In the genomic region with DNA sequence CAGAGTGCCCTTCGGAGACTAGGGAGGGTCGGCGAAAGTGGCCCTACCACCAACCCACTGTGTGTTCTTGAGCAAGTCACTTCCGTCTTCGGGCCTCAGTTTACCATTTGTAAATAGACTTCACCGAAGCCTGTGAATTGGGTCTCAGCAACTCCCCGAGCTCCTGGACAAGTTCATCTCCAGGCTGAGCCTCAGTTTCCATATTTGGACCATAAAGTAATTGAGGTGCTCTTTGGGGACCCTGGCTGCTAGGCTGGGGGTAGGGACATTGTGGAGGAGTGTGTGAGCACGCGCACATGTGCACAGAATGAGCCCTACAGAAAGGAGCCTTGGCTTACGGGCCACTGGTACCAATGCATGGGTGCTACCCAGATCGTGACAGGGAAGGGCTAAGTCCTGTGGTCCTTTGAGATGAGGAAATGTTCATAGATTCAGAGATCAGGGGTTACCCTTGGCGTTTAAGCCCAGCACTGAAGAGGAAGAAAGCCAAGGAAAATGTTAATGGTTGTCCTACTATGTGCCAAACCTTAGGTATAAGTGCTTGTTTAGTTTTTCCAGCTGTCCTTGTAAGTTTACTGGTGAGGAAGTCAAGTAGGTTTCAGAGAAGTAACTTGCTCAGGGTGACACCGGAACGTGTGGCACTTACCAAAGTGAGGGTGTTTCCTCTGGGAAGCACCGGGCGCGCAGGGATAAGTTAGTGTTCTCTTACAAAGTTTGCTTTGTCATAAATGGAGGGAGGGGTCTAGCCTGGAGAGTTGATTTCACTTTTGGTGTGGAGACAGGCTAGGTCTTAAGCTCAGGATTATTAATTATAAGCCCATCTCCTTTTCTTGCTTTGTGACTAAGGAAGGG, we compare ENCODE assay signal across 7 mouse cellular contexts. TPM values are rescaled to one million over a fixed set of nuclear protein-coding genes. Genes with fewer than 3 reads are reported as not detected.
DNase-seq lines count a peak whose midpoint lies in the region; ATAC-seq and TF ChIP-seq lines count a peak whose summit lies in the region.

No protein-coding gene starts in this region.

- TF ChIP-seq POLR2A in CH12.LX (IDR thresholded peaks at IDR 0.05; ENCODE audit: low read depth, low read length), result no peak

- dilution Hi-C loops in CH12.LX (cut with MboI; ENCODE audit: extremely low pct_ligation_motif_present, extremely low pct_unique_long_range_greater_than_20kb, low sequenced_read_pairs), result no loop called here

- peak overlapping the region; percentile 56 for H3K9ac ChIP-seq in CH12.LX (ENCODE audit: insufficient read depth, low read depth)
- peak overlapping the region; percentile 82 for H3K9ac ChIP-seq in forebrain, embryonic 13.5 days

- TF ChIP-seq EP300 in CH12.LX (IDR thresholded peaks at IDR 0.05; ENCODE audit: low read length), result no peak

- 8% methylated on average over 17 of the region's 17 CpGs for WGBS in forebrain, embryonic 13.5 days
- 4% methylated on average over 17 of the region's 17 CpGs for WGBS in limb, embryonic 10.5 days
- 9% methylated on average over 17 of the region's 17 CpGs for WGBS in midbrain, embryonic 10.5 days

- TF ChIP-seq CTCF in CH12.LX (conservative IDR thresholded peaks at IDR 0.05 in 1 of 2, IDR thresholded peaks at IDR 0.05 in 1 of 2; ENCODE audit: low read depth in 2 of 2, low read length in 2 of 2), result no peak

- H3K4me1 ChIP-seq in CH12.LX (ENCODE audit: control insufficient read depth in 1 of 2, insufficient read depth in 2 of 2), result peaks cover 3 to 16% of the 10 kb centered on the region in 2 experiments; a peak in 3 of 4 replicates
- H3K4me1 ChIP-seq in forebrain, embryonic 13.5 days, result peaks cover 25% of the 10 kb centered on the region
- H3K4me1 ChIP-seq in limb, embryonic 10.5 days, result peaks cover 25% of the 10 kb centered on the region
- peaks cover 32% of the 10 kb centered on the region for H3K4me1 ChIP-seq in midbrain, embryonic 10.5 days

- peak; percentile 23; the same call in 1 of the 2 replicates for ATAC-seq in forebrain, embryonic 13.5 days

- TF ChIP-seq RAD21 in CH12.LX (IDR thresholded peaks at IDR 0.05; ENCODE audit: low read depth, low read length), result no peak

- peaks cover 3 to 18% of the 10 kb centered on the region in 2 experiments for H3K36me3 ChIP-seq in CH12.LX (replicated peaks in 1 of 2; ENCODE audit: control insufficient read depth in 1 of 2, insufficient read depth in 1 of 2, low read length in 1 of 2)
- H3K36me3 ChIP-seq in forebrain, embryonic 13.5 days (ENCODE audit: poor library complexity, severe bottlenecking), result peaks cover 9% of the 10 kb centered on the region; the same call in 1 of the 2 replicates
- H3K36me3 ChIP-seq in limb, embryonic 10.5 days, result peaks cover 17% of the 10 kb centered on the region
- H3K36me3 ChIP-seq in midbrain, embryonic 10.5 days, result peaks cover 16% of the 10 kb centered on the region

- in situ Hi-C loops in CH12.LX (cut with MboI; ENCODE audit: low pct_ligation_motif_present, low pct_unique_long_range_greater_than_20kb, low sequenced_read_pairs), result no loop called here

- DNase-seq in CH12.LX (ENCODE audit: extremely low read depth), result peak; percentile 54
- peak; percentile 48 for DNase-seq in R1 (ENCODE audit: low read depth, low spot score)
- DNase-seq in limb, embryonic 10.5 days (ENCODE audit: low spot score), result no peak
- peak; percentile 19 for DNase-seq in midbrain, embryonic 10.5 days (ENCODE audit: low spot score)
- DNase-seq in thymus, postnatal 4 days, result peak; percentile 61
- no peak for DNase-seq in cerebellum, postnatal 25 days

- peak overlapping the region; percentile 51 for H3K27ac ChIP-seq in CH12.LX (ENCODE audit: insufficient read depth, low read depth)
- 0 out of 2 replicates have a peak overlapping the region, but pooled peaks have one; percentile 20 for H3K27ac ChIP-seq in forebrain, embryonic 13.5 days
- H3K27ac ChIP-seq in limb, embryonic 10.5 days, result peak overlapping the region; percentile 96
- H3K27ac ChIP-seq in midbrain, embryonic 10.5 days (replicated peaks), result peak overlapping the region; percentile 95

- H3K9me3 ChIP-seq in CH12.LX (replicated peaks; ENCODE audit: low read length), result no peaks in the 10 kb centered on the region
- no peaks in the 10 kb centered on the region for H3K9me3 ChIP-seq in forebrain, embryonic 13.5 days (replicated peaks)
- H3K9me3 ChIP-seq in limb, embryonic 10.5 days (replicated peaks), result no peaks in the 10 kb centered on the region
- peaks cover 6% of the 10 kb centered on the region; the same call in 1 of the 2 replicates for H3K9me3 ChIP-seq in midbrain, embryonic 10.5 days (replicated peaks)

- peak overlapping the region; percentile 58 for H3K4me2 ChIP-seq in CH12.LX (ENCODE audit: insufficient read depth, low read depth, poor library complexity, severe bottlenecking)
- peak overlapping the region; percentile 79 for H3K4me2 ChIP-seq in forebrain, embryonic 13.5 days

- peak overlapping the region; percentile 77 to 93 (median 78) for H3K4me3 ChIP-seq in CH12.LX (replicated peaks in 1 of 3; ENCODE audit: low read depth in 2 of 3, low read length in 2 of 3, poor library complexity in 1 of 3)
- peak overlapping the region; percentile 91 for H3K4me3 ChIP-seq in forebrain, embryonic 13.5 days
- peak overlapping the region; percentile 95 for H3K4me3 ChIP-seq in limb, embryonic 10.5 days
- H3K4me3 ChIP-seq in midbrain, embryonic 10.5 days, result peak overlapping the region; percentile 97

- peaks cover 50% of the 10 kb centered on the region for H3K79me2 ChIP-seq in CH12.LX (replicated peaks; ENCODE audit: control insufficient read depth, extremely low read depth, insufficient read depth, poor library complexity, severe bottlenecking)

- no peaks in the 10 kb centered on the region for H3K27me3 ChIP-seq in CH12.LX (replicated peaks)
- no peaks in the 10 kb centered on the region for H3K27me3 ChIP-seq in forebrain, embryonic 13.5 days
- H3K27me3 ChIP-seq in limb, embryonic 10.5 days (ENCODE audit: low read depth, poor library complexity, severe bottlenecking), result no peaks in the 10 kb centered on the region
- H3K27me3 ChIP-seq in midbrain, embryonic 10.5 days (ENCODE audit: low read depth, poor library complexity, severe bottlenecking), result no peaks in the 10 kb centered on the region

TF ChIP-seq in CH12.LX, 34 proteins besides CTCF, POLR2A, EP300 and RAD21 (continues in another document):
- TF ChIP-seq USF1 (IDR thresholded peaks at IDR 0.05; ENCODE audit: low read depth, low read length) (no peak), NRF1 (IDR thresholded peaks at IDR 0.05; ENCODE audit: low read depth, low read length) (peak; percentile 61), NELFE (IDR thresholded peaks at IDR 0.05; ENCODE audit: low read depth, low read length) (no peak), ZMIZ1 (IDR thresholded peaks at IDR 0.05; ENCODE audit: low read depth, low read length) (no peak), MYC (IDR thresholded peaks at IDR 0.05; ENCODE audit: low read depth, low read length) (0 out of 2 replicates have a peak, but pooled peaks have one; percentile 67), MEF2A (IDR thresholded peaks at IDR 0.05; ENCODE audit: borderline replicate concordance, low read depth, low read length) (0 out of 2 replicates have a peak, but pooled peaks have one; percentile 15), MAZ (IDR thresholded peaks at IDR 0.05; ENCODE audit: low read depth, low read length) (0 out of 2 replicates have a peak, but pooled peaks have one; percentile 21), ELF1 (IDR thresholded peaks at IDR 0.05; ENCODE audit: low read depth, low read length) (peak; percentile 41; the same call in 1 of the 2 replicates), POLR2AphosphoS2 (IDR thresholded peaks at IDR 0.05; ENCODE audit: low read depth, low read length) (no peak), BHLHE40 (IDR thresholded peaks at IDR 0.05; ENCODE audit: low read depth, low read length) (peak; percentile 35; the same call in 1 of the 2 replicates), CHD2 (IDR thresholded peaks at IDR 0.05; ENCODE audit: low read length) (no peak), USF2 (conservative IDR thresholded peaks at IDR 0.05; ENCODE audit: low read depth, low read length) (no peak), CHD1 (IDR thresholded peaks at IDR 0.05; ENCODE audit: low read depth, low read length) (no peak), MXI1 (IDR thresholded peaks at IDR 0.05; ENCODE audit: low read depth, low read length) (peak; percentile 84), IRF4 (IDR thresholded peaks at IDR 0.05; ENCODE audit: low read depth, low read length) (no peak), KAT2A (IDR thresholded peaks at IDR 0.05; ENCODE audit: insufficient replicate concordance, low read length) (no peak), UBTF (IDR thresholded peaks at IDR 0.05; ENCODE audit: low read depth, low read length) (no peak), HCFC1 (IDR thresholded peaks at IDR 0.05; ENCODE audit: low read depth, low read length) (no peak), ETS1 (conservative IDR thresholded peaks at IDR 0.05; ENCODE audit: low read depth, low read length) (no peak; the same call in 1 of the 2 replicates), TBP (conservative IDR thresholded peaks at IDR 0.05; ENCODE audit: low read depth, low read length) (no peak), E2F4 (IDR thresholded peaks at IDR 0.05; ENCODE audit: insufficient replicate concordance, low read depth, low read length) (no peak), MAX (IDR thresholded peaks at IDR 0.05; ENCODE audit: low read length) (0 out of 2 replicates have a peak, but pooled peaks have one; percentile 5), MAFK (IDR thresholded peaks at IDR 0.05; ENCODE audit: insufficient replicate concordance, low read length) (no peak), SMC3 (IDR thresholded peaks at IDR 0.05; ENCODE audit: low read depth, low read length) (no peak), ZKSCAN1 (IDR thresholded peaks at IDR 0.05; ENCODE audit: borderline replicate concordance, low read depth, low read length) (peak; percentile 94), ZC3H11A (IDR thresholded peaks at IDR 0.05; ENCODE audit: low read depth, low read length) (no peak), TCF12 (IDR thresholded peaks at IDR 0.05; ENCODE audit: low read depth, low read length) (no peak), PAX5 (IDR thresholded peaks at IDR 0.05; ENCODE audit: low read length) (no peak), JUN (IDR thresholded peaks at IDR 0.05; ENCODE audit: insufficient read depth, low read depth, low read length) (no peak), RCOR1 (conservative IDR thresholded peaks at IDR 0.05; ENCODE audit: low read depth, low read length) (no peak), JUND (conservative IDR thresholded peaks at IDR 0.05; ENCODE audit: low read depth, low read length) (no peak)

RNA-seq across cellular contexts. Expression of a gene that starts 0.8 kb away (rescaled TPM):
- total RNA-seq in CH12.LX (2012; rRNA removed), result 18.7 and 21.7 TPM in 2 replicates
- total RNA-seq in CH12.LX (2014; rRNA removed), result 12.9 and 14.9 TPM in 2 replicates
- 53.1 and 59.5 TPM in 2 replicates for polyA plus RNA-seq in CH12.LX (2012; ENCODE audit: insufficient read length, low read depth)
- 36.7 and 42.9 TPM in 2 replicates for polyA plus RNA-seq in forebrain, embryonic 13.5 days (2015; fragmentation: Nextera tagmentation; extraction: Ambion mirVana)
- polyA plus RNA-seq in limb, embryonic 10.5 days (2016; fragmentation: Nextera tagmentation; extraction: Ambion mirVana), result 62.9 and 73.7 TPM in 2 replicates
- 48.3 and 50.3 TPM in 2 replicates for polyA plus RNA-seq in midbrain, embryonic 10.5 days (2016; fragmentation: Nextera tagmentation; extraction: Ambion mirVana)

Comparison
In these comparisons a context has a peak if more than half of its experiments do, and no peak if none do; other contexts are left out.
1. DNase-seq: peak in CH12.LX (single experiment), R1 (single experiment), midbrain, embryonic 10.5 days (single experiment) and thymus, postnatal 4 days (single experiment); none in limb, embryonic 10.5 days (single experiment) and cerebellum, postnatal 25 days (0 of 2).
2. H3K27ac ChIP-seq: peak in every context shown above with its lines; median percentile 96 in limb, embryonic 10.5 days; 95 in midbrain, embryonic 10.5 days; 51 in CH12.LX; 20 in forebrain, embryonic 13.5 days.
3. Peak in every context shown above with its lines, with median percentiles within 50 percentile points of each other: H3K4me3 ChIP-seq.